Mouse (Mus musculus): ENCODE measurements around the gene Gnat3.

Gene Gnat3

GRCm38 (mm10) chr5:17962249-17962648 is at the start of gene Gnat3:
Gene Gnat3, plus strand, starts transcription at chr5:17962549.
- 93% methylated on average over 5 of the region's 5 CpGs for WGBS

DNA sequence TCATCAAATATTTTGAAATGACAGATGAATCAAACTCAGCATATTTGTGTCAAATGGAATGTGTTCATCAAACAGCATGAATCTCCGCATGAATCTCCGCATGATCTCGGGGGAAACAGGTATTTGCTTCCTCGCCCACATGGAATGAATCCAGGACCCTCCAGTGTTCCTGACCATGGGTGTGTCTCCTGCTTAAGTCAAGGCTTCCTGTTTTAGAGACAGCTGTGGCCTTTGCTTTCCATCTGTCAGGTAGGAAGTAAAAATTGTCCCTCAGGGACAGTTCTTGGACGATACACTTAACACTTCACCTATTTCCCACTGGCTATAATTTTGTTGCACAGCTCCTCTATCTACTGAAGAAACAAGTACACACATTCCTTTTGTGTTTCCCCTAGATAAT is 43.4 kb upstream of the Gnat3 start:
- WGBS, result 76% methylated on average over 5 of the region's 5 CpGs

GRCm38 (mm10) chr5:17923648-17924047 is 38.7 kb upstream of the Gnat3 start:
- WGBS, result 93% methylated on average over 3 of the region's 3 CpGs

DNA sequence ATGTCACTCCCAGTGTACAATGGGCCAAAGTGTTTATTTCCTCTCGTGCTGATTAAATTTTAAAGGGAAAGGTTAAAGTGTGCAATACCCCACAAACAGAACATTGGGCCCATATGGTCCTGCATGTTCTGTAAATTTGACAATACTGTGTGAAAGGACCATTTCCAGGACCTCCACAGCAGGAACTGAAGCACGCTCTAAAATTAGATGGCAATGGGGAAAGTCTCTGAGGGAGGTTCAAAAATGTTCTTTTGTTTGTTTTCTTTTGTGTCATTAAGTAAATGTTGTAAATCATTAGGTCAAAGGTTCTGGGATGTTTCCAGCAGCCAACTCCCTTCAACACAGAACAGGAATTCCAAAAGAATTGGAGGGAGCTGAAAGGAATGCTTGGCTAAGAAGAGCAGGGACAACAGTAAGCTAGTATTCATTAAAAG is 38.2 kb upstream of the Gnat3 start:
- WGBS, result 66% methylated on average over 2 of the region's 2 CpGs

DNA sequence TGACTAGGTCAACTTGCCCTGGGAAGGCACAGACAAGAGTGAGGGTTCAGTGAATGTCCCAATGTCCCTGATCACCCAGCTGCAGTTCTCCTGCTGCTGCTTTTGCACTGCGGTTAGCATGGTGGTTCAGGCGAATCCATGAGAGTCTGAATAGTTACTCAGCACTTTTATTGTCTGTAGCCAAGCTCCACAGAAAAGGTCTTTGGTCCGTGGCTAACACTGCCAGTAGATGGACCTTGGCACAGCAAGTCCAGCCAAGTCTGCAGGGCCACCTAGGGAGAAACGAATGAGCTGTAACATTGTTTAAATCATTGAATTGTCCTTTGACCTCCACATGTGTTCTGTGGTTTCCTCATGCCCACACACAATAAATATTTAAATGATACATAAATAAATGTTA is 33.9 kb upstream of the Gnat3 start:
- WGBS, result 52% methylated on average over 4 of the region's 4 CpGs

- WGBS, result 84% methylated on average over 7 of the region's 7 CpGs
Observed at GRCm38 (mm10) chr5:17929006-17929567, 33.3 kb upstream of the Gnat3 start.

- WGBS, result 96% methylated on average over 2 of the region's 2 CpGs
Observed at GRCm38 (mm10) chr5:17931588-17931987, 30.8 kb upstream of the Gnat3 start.

GRCm38 (mm10) chr5:17934501-17934900 is 27.8 kb upstream of the Gnat3 start:
- WGBS, result 63% methylated on average over 1 of the region's 1 CpGs

DNA sequence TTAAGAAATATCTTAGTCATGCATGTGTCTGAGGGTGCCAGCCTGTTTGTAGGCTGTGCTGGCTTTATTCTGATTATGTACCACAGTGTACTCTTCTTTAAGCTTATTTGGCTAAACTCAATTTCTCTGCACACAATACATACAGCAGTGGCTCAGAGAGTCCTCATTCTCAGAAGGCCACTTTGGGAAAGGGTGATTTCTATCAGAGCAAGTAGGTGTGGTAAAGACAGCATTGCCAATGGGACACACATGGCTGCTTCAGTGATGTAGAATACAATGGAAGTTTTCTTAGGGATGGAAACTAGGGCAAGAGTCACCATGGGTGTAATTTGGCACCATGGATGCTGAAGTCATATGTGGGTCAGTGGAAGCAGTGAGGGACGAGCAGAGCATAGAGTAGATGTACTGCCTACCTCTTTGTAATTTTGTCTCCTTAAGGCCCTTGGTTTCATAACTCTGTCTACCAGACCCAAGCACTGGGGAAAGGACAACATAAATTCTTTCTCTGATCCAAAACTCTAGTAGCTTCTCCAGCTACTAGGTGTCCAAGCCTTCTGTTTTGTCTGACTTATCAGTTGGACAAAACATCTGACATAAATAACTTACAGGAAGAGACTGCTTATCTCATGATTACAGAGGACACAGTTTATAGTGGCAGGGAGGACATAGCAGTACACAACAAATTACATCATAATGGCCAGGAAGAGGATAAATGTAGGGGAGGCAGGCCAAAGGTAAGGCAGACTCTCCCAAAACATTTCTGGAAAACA is 24.0 kb upstream of the Gnat3 start:
- WGBS, result 53% methylated on average over 1 of the region's 1 CpGs

- 68% methylated on average over 1 of the region's 1 CpGs for WGBS
Observed at GRCm38 (mm10) chr5:17956468-17956867, 5.9 kb upstream of the Gnat3 start.

GRCm38 (mm10) chr5:17969704-17970390 is 7.5 kb downstream of the Gnat3 start:
- 72% methylated on average over 13 of the region's 13 CpGs for WGBS

- 90% methylated on average over 3 of the region's 3 CpGs for WGBS
Observed at GRCm38 (mm10) chr5:17970391-17970730, 8.0 kb downstream of the Gnat3 start.

DNA sequence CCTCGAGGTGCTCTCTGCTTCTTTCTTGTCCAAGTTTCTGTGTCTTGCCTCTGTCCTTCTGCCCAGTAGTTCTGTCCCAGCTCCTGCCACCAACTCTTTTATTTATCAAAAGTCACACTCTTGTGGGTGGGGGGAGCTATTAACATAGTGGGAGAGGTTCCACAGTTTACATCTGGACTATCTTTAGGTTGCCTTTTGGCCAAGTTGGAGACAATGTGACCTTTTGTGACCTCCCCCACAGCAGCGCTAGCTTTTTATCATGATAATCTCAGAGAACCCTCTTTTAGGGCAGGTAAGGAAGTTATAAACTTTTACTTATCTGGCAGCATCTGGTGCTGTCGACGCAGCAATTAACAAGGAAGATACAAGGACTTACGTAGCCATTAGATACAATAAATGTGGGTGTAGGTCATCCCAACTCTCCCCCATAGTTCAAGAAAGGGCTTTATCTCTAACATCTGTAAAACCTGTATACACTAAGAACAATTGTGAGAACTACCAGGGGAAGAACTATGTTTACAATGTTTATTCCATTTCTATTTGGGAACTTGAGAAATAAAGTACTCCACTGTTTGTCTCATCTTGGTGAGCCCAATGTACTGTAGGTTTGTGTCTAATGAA is 18.3 kb downstream of the Gnat3 start:
- 84% methylated on average over 5 of the region's 5 CpGs for WGBS

GRCm38 (mm10) chr5:17982770-17983169 is 20.4 kb downstream of the Gnat3 start:
- WGBS, result 39% methylated on average over 4 of the region's 4 CpGs

GRCm38 (mm10) chr5:17984522-17984921 is 22.2 kb downstream of the Gnat3 start:
- 94% methylated on average over 3 of the region's 3 CpGs for whole genome bisulfite sequencing

GRCm38 (mm10) chr5:17986611-17987010 is 24.3 kb downstream of the Gnat3 start:
- WGBS, result 75% methylated on average over 3 of the region's 3 CpGs

DNA sequence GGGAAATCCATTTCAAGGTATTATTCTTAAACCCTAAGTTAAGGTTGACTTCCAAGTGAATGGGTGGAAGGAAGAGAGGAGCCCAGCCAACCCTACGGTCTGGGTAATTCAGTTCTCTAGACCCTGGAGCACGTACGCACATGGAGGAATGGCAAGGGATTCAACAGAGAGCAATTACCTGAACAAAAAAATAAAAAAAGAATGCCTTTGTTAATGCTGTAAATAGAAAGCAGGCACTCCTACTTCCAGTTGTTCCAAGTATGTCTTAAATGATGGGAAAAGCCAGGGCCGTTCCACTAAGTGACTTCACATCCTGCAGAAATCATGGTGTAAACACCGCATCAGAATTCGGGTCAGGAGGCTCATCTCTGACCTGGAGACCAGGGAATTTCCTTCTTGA is 28.3 kb downstream of the Gnat3 start:
- 81% methylated on average over 6 of the region's 6 CpGs for WGBS

- 69% methylated on average over 2 of the region's 2 CpGs for WGBS
Observed at GRCm38 (mm10) chr5:17999570-17999969, 37.2 kb downstream of the Gnat3 start.

DNA sequence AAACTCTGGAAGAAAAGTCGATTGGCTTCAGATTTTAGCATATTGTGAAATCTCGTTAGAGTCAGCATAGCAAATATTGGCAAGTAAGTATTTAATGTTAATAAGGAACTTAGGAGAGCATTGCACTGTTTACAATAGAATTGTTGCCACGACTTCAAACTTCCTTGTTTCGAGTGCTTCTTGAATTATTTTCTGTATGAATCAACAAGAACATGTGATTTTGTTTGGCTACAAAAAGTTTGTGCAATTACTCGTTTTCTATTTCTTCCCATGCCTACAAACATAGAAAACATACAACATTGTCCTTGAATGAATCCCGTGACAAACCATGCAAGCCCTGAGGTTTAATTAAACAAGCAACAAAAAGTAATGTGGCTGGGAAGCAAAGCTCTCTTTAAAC is 37.8 kb downstream of the Gnat3 start:
- WGBS, result 57% methylated on average over 6 of the region's 6 CpGs

- WGBS, result 45% methylated on average over 4 of the region's 4 CpGs
Observed at GRCm38 (mm10) chr5:18001646-18002045, 39.3 kb downstream of the Gnat3 start.

DNA sequence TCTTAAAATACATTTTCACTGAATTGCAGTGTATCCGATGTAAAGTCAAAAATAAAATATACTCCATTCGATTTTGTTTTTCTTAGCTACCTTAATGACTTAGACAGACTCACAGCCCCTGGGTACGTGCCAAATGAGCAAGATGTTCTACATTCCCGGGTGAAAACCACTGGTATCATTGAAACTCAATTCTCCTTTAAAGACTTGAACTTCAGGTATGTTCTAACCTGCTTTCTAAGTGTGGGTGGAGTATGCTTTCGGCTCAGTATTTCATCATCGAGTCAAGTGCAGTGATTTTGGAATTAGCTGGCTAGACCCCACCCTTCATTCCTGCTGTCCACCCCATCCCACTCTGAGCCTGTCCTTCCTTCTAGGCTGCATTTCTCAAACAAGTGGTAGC is 41.3 kb downstream of the Gnat3 start:
- 76% methylated on average over 6 of the region's 6 CpGs for WGBS

DNA sequence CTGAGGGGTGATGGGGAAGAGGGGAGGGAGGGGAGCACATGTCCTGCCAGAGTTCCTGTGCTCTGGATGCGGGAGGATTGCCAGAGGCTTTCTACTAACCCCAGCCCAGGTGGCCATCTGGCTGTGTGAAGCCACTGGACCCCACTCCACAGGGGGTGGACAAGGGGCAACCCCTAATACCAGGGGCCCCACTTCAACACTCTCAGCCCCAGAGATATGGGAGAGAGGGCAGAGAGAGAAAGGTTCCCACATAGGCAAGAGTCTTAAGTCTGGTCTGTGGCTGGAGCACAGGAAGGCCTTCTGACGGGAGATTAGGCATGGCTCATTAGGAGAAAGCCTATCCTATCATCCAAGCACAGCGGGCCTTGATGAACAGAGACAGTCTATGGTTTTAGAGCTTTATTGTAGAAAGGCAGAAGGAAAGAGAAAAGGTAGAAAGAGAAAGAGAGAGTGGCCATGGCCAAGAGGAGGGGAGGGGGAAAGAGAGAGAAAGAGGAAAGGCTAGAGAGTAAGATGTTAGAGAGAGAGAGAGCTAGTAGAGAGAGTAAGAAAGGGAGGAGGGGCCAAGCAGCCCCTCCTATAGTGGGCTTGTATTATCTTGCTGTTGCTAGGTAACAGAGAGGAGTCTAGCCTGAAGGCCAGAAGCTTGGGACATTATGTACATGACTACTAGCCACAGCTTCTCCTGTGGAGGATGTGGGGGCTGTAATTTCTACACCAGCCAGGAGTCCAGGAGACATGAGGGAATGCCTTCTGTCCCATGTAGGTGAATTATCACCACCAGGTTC is 42.7 kb downstream of the Gnat3 start:
- 82% methylated on average over 3 of the region's 3 CpGs for WGBS
